Mouse (Mus musculus) retina, embryonic 14.5 days (tissue): ENCODE measurements around the gene Pgghg.
A peak's percentile ranks its signal among the peaks of the same experiment; 100 is the strongest.
"Not testable (repeated sequence)": the region's sequence is repeated elsewhere in the genome, so short reads cannot be mapped to it uniquely, and the experiment has no call there.

ENCODE experiments used
- DNase-seq: peaks from one replicate; pipeline ENCODE4 v3.0.0-alpha.2; 2015; ENCODE audit warnings: low spot score

Pgghg gene

DNA sequence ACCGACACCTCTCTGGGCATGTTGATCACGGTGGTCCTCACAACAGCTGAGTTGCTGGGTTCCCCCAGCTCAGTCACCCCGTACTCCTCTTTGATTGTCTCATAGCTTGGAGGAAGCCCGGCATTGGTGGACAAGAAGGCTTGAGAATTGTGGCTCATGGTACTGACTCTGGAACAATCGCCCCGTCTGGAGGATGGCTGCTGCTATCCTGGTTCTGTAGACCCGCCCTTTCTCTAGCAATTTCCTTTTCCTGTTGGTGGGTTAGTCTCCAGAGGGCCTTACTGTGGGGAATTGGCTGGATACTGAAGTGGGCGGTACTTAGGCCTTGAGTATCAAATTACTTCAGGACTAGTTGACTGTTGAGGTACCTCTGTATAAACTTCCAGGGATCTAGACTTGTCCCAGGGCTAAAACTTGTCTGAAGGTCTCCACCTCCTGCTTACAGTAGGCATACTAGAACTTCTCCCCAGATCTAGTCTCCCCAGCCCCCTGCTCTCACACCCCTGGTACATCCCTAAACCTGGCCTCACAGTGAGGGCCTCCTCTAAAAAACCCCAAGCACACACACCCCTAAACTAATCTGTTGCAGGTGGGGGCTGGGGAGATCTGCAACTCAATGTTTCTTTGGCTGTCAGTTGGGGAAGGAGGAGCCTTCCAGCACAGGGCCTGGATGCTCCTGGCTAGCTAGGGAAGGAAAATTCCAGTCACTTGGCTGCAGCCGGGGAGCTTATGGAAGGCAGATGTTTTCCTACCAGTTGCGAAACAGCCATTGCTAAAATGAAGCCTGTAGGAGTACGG, 14.8 kb downstream of the Pgghg start, which contains the start of the genes Gm45717 and Ifitm2:
Gm45717 (minus strand) TSS at position 180 of the 798 bp plus-strand sequence.
Ifitm2 (minus strand) TSS at position 230 of the 798 bp plus-strand sequence.
- peak; percentile 62 for DNase-seq

- DNase-seq: no peak
Observed at GRCm38 (mm10) chr7:140956556-140956869, 15.3 kb downstream of the Pgghg start.

DNA sequence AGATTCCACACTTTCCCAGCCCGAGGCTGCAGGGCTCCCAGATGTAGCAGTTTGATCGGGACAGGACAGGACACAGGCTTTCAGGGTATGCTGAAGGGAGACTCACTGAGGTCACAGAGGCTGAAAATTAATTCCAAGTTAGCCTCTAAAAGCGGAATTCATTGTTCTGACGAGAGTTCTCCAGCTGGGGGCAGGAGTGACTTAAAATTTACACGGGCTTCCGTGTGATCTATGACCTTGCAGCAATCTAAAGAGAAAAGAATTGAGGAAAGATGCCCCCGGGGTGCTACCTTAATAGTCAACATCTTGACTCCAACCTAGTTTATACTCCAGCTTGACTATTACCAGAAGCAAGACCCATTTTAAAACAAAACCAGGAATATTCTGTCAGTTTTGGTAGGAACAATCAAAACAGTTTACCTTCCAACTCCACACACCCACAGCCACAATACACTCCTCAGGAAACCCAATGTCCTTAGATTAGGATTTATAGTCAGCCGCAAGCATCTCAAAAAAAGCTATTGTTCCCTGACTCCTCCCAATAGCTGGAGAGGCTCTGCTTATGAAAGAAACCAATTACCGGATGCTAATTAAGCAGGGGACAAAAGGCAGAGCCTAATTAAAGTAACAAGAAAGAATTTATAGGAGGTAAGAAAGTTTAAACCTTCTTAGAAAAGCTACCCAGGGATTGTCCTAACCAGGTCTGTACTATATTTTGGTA, 18.1 kb downstream of the Pgghg start:
- DNase-seq: peak; percentile 73

GRCm38 (mm10) chr7:140960026-140960425, 18.8 kb downstream of the Pgghg start:
- DNase-seq: no peak

DNA sequence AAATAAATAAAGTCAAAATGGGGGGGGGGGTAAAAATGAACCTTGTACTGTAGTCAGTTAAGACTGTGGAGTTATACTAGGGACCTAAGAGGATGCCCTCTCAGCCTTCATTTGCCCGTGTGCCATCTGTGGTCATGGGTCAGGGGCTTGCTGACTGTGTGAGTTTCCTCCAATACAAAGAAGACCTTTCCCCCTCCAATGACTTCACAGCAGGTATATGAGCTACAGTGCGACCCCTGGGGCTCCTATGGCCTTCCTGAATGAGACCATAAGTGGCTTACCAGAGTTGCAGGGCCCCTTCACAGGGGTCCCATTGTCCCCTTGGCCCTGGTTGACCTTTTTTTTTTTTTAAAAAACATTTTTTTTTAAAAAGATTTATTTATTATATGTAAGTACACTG, 20.2 kb downstream of the Pgghg start:
- DNase-seq: no peak

DNA sequence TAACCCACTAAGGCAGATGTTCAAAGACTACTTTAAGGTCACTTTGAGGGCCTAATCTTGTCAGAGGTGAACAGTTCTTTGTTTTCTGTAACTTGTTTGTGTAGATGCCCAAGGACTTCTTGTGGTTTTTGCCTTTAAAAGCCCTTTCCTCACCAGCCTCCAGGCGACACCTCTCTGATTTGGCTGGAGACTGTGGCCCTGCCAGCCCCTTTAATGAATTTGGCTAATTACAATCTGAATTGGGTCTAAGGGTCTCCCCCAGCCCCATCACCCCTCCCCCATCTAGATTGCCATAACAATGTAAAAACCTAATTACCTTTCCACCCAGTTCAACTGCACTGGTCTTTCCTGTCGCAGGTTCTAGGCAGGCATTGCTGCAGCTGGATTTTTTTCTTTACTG, 21.5 kb downstream of the Pgghg start:
- DNase-seq: no peak

DNA sequence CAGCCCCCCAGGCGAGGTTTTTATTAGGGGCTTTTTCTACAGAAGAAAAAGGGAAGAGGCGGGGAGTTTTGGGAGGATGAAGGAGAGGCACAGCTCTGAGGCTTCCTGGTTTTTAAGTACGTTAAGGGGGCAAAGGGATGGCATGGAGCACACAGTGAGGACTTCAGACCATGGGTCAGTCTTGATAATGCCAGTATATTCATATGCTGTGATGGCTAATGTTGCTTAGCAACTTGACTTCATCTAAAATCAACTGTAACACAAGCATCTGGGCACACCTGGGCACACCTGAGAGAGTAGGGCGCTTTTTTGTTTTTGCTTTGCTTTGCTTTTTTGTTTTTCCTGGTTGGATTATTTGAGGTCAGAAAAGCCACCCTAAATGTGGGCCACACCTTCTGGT, 25.7 kb downstream of the Pgghg start, which contains the start of gene Ifitm1:
Ifitm1 (plus strand) TSS at position 301 of the 400 bp plus-strand sequence.
- no peak for DNase-seq

GRCm38 (mm10) chr7:140967862-140968591, 26.8 kb downstream of the Pgghg start:
- no peak for DNase-seq

GRCm38 (mm10) chr7:140968710-140969109, 27.5 kb downstream of the Pgghg start:
- DNase-seq: not testable (repeated sequence)

DNA sequence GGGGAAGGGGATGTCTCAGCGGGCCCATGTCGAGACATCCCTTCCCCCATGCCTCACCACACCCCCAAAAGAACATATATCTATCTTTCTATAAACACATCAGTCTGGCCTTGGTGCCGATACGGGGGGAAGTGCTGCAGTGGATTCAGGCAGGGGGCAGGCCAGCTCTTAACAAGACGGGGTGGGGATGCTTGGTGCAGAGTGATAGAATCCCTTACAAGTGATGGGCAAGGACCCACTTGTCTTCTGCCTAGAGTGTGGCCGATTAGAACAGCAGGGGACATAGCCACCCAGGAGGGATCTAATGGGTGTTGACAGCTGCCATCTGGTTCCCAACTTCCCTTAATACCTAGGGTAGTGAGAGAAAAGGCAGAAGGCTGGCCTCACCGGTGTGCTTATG, 29.7 kb downstream of the Pgghg start:
- no peak for DNase-seq

- DNase-seq: no peak
Observed at GRCm38 (mm10) chr7:140971479-140972171, 30.4 kb downstream of the Pgghg start.

DNA sequence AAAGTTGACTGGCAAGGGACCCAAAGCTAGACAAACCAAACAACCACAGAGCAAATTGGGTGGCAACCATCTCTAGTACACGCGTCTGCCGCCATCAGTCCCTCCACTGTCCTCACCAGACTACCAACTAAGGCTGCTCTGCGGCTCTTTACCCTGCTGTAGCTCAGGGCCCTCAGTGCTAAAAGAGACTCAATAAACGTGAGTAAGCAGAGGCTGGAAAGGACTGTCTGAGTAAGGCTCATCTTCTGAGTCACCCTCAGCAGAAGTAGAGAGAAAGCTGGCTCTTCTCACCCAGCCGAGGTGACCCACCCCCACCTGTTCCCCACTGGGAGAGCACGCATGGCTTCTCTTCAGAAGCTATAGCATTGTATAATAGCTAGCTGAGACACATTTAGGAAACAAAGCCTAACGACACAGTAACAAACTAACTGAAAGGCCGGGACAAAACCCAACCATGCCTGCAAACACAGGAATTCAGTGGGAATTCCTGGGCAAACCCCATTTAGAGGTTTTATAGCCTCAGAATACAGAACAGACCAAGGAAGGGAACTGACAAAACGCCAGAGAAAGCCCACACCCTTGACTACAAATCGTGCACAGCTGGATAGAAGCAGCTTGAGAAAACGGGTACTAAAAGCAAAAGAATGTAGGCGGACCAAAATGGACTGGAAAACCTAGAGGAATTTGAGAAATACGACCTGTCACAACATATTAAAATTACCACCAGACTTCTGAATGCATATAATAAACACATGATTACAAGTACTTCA, 32.4 kb downstream of the Pgghg start:
- no peak for DNase-seq

GRCm38 (mm10) chr7:140974940-140975339, 33.7 kb downstream of the Pgghg start:
- no peak for DNase-seq

DNA sequence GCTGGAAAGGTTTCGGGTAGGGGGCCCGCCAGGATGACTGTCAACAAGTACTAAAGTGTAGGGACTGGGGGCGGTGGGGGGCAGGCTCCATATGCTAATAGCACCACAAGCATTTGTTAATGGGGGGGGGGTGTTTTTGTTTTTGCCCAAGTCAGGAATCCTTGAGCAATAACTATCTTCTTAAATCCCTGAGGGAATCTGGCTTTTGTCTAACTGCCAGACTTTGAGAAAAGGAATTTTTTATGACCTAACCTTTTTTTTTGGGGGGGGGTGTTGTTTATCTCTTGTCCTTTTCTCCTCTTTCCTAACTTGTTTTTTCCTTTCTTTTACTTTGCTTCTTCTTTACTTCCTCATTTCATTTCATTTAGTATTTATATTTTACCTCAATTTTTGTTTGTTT, 34.3 kb downstream of the Pgghg start:
- no peak for DNase-seq

DNA sequence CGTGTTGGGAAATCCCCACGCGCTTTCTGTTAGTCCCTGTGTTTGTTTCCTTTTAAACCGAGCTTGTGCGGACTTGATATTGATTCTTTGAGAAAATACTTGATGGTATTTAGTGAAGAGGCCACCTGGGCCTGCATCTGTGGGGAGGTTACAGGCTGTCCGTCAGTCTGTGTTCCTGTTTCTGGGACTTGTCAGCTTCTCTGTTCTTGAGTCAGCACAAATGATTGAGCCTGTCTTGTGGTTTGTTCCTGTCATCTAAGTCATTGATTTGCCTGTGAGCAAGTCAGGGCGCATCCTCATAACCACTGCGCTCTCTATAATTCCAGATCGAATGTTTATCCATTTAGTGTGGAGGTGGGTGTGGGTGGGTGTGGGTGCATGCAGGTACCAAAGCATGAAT, 35.5 kb downstream of the Pgghg start:
- not testable (repeated sequence) for DNase-seq

DNA sequence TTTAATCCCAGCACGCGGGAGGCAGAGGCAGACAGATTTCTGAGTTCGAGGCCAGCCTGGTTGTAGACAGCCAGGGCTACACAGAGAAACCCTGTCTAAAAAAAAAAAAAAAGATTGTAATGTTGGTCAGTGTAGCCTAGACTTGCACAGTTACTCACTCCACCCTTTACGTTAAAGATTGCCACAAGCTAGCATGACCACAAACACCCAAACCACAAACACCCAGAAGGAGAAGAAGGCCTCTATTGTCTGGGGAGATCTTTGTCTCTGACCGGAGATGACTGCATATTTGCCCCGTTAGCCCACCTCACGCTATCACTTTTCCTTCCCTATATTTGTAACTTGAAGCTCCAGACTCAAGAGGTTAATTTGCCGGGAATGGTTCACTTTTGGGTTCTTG, 40.5 kb downstream of the Pgghg start:
- DNase-seq: no peak

DNA sequence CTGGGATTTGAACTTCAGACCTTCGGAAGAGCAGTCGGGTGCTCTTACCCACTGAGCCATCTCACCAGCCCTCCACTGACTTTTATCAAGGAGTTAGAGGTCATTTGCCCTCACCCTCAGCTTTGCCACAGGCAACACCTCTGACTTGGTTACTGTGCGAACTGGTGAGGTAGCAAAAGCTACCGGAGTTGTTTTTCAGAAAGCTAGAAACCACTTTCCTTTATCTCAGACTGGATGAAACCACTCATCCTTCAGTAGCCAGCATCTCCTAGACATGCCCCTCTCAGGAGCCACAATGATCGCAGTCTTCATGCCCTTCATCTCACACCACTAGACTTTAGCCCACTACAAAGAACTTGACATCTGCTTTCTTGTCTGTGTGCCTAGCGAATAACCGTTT, 41.8 kb downstream of the Pgghg start:
- DNase-seq: no peak

- no peak for DNase-seq
Observed at GRCm38 (mm10) chr7:140987182-140988138, 46.3 kb downstream of the Pgghg start.

- no peak for DNase-seq
Observed at GRCm38 (mm10) chr7:140989022-140989421, 47.8 kb downstream of the Pgghg start.

DNA sequence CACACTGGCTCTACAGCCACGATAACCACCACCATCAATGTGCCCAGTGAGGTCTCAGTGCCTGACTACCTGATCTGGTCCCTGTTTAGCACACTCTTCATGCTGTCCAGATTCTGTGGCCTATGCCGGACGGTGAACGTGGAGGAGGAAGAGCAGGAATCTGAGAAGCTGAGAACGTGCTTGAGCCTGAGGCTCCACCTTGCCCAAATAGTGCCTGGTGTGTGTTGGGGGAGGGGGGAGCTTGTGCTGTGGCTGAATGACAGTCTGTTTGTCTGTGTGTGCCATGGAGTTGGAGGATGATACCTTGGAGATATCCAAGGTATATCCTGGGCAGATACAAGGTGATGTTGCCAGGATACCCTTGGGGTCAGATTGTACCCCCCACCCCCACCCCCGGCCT, 49.0 kb downstream of the Pgghg start:
- DNase-seq: no peak
